Mouse (Mus musculus) liver, embryonic 14.5 days (tissue): ENCODE measurements around the gene Rfx5.

Experiments
- CTCF ChIP-seq: IDR thresholded peaks from 2 replicates; pipeline ENCODE4 v1.5.1; 2016; ENCODE audit warnings: antibody characterized with exemption, low read depth, control low read depth
- EP300 ChIP-seq: IDR thresholded peaks from 2 replicates; pipeline ENCODE4 v1.6.1; 2016; ENCODE audit warnings: antibody characterized with exemption, low read depth

DNA sequence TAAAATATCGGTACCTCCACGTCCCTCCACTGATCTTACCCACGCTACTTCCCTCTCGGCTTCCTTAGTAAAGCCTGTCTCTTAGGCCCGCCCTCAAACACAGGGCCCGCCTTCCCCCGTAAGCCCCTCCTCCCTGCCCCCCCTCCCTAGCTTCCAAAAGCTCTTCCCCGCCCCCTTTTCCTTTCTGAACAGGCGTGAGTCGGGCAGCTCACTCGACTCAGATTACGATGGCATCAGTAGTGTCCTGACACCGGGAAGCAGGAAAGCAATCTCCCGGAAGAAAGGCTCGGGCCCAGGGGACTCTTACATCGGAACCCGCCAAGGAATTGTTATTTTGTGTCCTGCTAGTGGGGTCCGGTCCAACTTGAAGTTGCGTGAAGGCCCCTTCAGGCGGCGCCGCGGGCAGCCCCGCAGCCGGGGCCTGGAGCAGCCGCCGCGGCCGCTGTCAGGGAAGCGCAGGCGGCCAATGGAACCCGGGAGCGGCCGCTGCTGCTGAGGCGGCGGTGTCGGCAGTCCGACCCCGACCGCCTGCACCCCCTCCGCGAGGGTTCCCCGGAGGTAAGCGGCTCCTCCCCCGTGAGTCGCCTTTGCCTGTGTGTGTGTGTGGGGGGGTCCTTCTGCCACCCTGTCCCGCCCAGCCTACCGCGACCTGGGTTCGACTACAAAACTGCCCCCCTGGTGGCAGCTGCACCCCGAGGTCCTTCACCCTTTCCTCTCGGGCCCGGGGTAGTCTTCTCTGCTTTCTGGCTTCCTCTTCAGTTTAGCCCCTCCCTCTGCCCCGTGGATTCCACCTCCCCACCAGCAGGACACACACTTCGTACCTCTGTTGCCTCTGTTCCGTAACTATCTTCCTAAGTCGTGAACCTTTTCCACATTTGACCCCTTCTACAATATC, 20.9 kb downstream of the Rfx5 start, which contains the start of gene Pi4kb:
- TF ChIP-seq CTCF (peak; percentile 37), EP300 (peak; percentile 46; the same call in 1 of the 2 replicates)
